Comparison of ENCODE assay signal across 7 mouse cellular contexts in genomic region chr9:48314194-48314593, GRCm38 (mm10). TPM values are rescaled to one million over a fixed set of nuclear protein-coding genes. Genes with fewer than 3 reads are reported as not detected.
DNase-seq lines count a peak whose midpoint lies in the region; ATAC-seq lines count a peak whose summit lies in the region.

No protein-coding gene starts in this region.

- WGBS in neural tube, embryonic 11.5 days, result 26% methylated on average over 3 of the region's 3 CpGs
- 38% methylated on average over 3 of the region's 3 CpGs for WGBS in heart, embryonic 16.5 days
- 5% methylated on average over 3 of the region's 3 CpGs for WGBS in midbrain, embryonic 15.5 days

- no peak overlapping the region for H3K4me3 ChIP-seq in neural tube, embryonic 11.5 days (ENCODE audit: low read depth, low read length)
- peak overlapping the region; percentile 19 for H3K4me3 ChIP-seq in heart, embryonic 16.5 days (ENCODE audit: low read length)
- H3K4me3 ChIP-seq in midbrain, embryonic 15.5 days, result 0 out of 2 replicates have a peak overlapping the region, but pooled peaks have one; percentile 0

- H3K27me3 ChIP-seq in neural tube, embryonic 11.5 days (ENCODE audit: control insufficient read depth, insufficient read depth, low read length), result no peaks in the 10 kb centered on the region
- H3K27me3 ChIP-seq in heart, embryonic 16.5 days (ENCODE audit: control insufficient read depth, insufficient read depth, low read length), result no peaks in the 10 kb centered on the region
- no peaks in the 10 kb centered on the region for H3K27me3 ChIP-seq in midbrain, embryonic 15.5 days (replicated peaks)

- H3K9ac ChIP-seq in neural tube, embryonic 11.5 days (ENCODE audit: low read length), result no peak overlapping the region
- H3K9ac ChIP-seq in heart, embryonic 16.5 days (ENCODE audit: low read length), result 0 out of 2 replicates have a peak overlapping the region, but pooled peaks have one; percentile 12
- no peak overlapping the region for H3K9ac ChIP-seq in midbrain, embryonic 15.5 days

- no peaks in the 10 kb centered on the region for H3K9me3 ChIP-seq in neural tube, embryonic 11.5 days (ENCODE audit: control insufficient read depth, low read length)
- H3K9me3 ChIP-seq in heart, embryonic 16.5 days (replicated peaks; ENCODE audit: control insufficient read depth, low read length), result no peaks in the 10 kb centered on the region
- no peaks in the 10 kb centered on the region for H3K9me3 ChIP-seq in midbrain, embryonic 15.5 days

- H3K36me3 ChIP-seq in neural tube, embryonic 11.5 days (ENCODE audit: control insufficient read depth, insufficient read depth, low read length), result no peaks in the 10 kb centered on the region
- H3K36me3 ChIP-seq in heart, embryonic 16.5 days (ENCODE audit: control insufficient read depth, insufficient read depth), result no peaks in the 10 kb centered on the region
- H3K36me3 ChIP-seq in midbrain, embryonic 15.5 days (replicated peaks), result no peaks in the 10 kb centered on the region

- H3K27ac ChIP-seq in neural tube, embryonic 11.5 days (ENCODE audit: low read depth, low read length), result no peak overlapping the region
- H3K27ac ChIP-seq in heart, embryonic 16.5 days (ENCODE audit: low read length), result peak overlapping the region; percentile 77
- no peak overlapping the region for H3K27ac ChIP-seq in midbrain, embryonic 15.5 days

- no peak for ATAC-seq in neural tube, embryonic 11.5 days (ENCODE audit: insufficient read depth, low FRiP score, low TSS enrichment)
- 0 out of 2 replicates have a peak, but pooled peaks have one; percentile 49 for ATAC-seq in heart, embryonic 16.5 days (replicated peaks; ENCODE audit: extremely low read depth, insufficient read depth, low FRiP score)
- no peak for ATAC-seq in midbrain, embryonic 15.5 days (replicated peaks)

- peak; percentile 15 for DNase-seq in neural tube, embryonic 11.5 days (ENCODE audit: low spot score)
- no peak for DNase-seq in neural tube, embryonic 10.5 days (ENCODE audit: extremely low spot score, low spot score)
- DNase-seq in kidney, postnatal 25 days, result peak; percentile 43 to 51
- DNase-seq in thymus, adult 18-20 months, result no peak
- DNase-seq in spleen, postnatal 36 days (ENCODE audit: low spot score in 2 of 2), result no peak

- no peak overlapping the region for H3K4me2 ChIP-seq in neural tube, embryonic 11.5 days (ENCODE audit: low read depth)
- H3K4me2 ChIP-seq in heart, embryonic 16.5 days (ENCODE audit: low read depth, low read length), result no peak overlapping the region
- H3K4me2 ChIP-seq in midbrain, embryonic 15.5 days, result peak overlapping the region; percentile 1; the same call in 1 of the 2 replicates

- H3K4me1 ChIP-seq in neural tube, embryonic 11.5 days (ENCODE audit: control insufficient read depth, insufficient read depth, low read length), result no peaks in the 10 kb centered on the region
- no peaks in the 10 kb centered on the region for H3K4me1 ChIP-seq in heart, embryonic 16.5 days (ENCODE audit: control insufficient read depth, insufficient read depth, low read length)
- no peaks in the 10 kb centered on the region for H3K4me1 ChIP-seq in midbrain, embryonic 15.5 days

RNA-seq across cellular contexts. Expression of gene Nxpe2, which starts 39.1 kb away (rescaled TPM):
- polyA plus RNA-seq in neural tube, embryonic 11.5 days (2014; fragmentation: Nextera tagmentation; extraction: Ambion mirVana), result 0.72 and 0.80 TPM in 2 replicates
- 1.1 and 2.7 TPM in 2 replicates for polyA plus RNA-seq in heart, embryonic 16.5 days (2015; fragmentation: Nextera tagmentation; extraction: Ambion mirVana)
- polyA plus RNA-seq in midbrain, embryonic 15.5 days (2015; fragmentation: Nextera tagmentation; extraction: Ambion mirVana), result 0.38 and 0.54 TPM in 2 replicates

Comparison
In these comparisons a context has a peak if more than half of its experiments do, and no peak if none do; other contexts are left out.
1. DNase-seq: peak in neural tube, embryonic 11.5 days (single experiment) and kidney, postnatal 25 days (2 of 2); none in neural tube, embryonic 10.5 days (single experiment), thymus, adult 18-20 months (0 of 2) and spleen, postnatal 36 days (0 of 2).